Mouse (Mus musculus) bone marrow macrophage, adult 2 months (primary cell): ENCODE data around the gene Mstn. TPM values are rescaled to one million over a fixed set of nuclear protein-coding genes. Genes with fewer than 3 reads are reported as not detected.

Experiments used
- H3K27ac ChIP-seq: 2 replicates; pipeline ENCODE4 v1.5.1; 2012; ENCODE audit warnings: low read depth, low read length; ENCODE audit not compliant: insufficient read depth
- H3K4me1 ChIP-seq: 2 replicates; pipeline ENCODE4 v1.6.1; 2012; ENCODE audit warnings: low read length; ENCODE audit not compliant: control insufficient read depth, insufficient read depth
- H3K4me3 ChIP-seq: 2 replicates; pipeline ENCODE4 v1.5.1; 2012; ENCODE audit warnings: mild to moderate bottlenecking, low read length, moderate library complexity; ENCODE audit not compliant: insufficient read depth
- CTCF ChIP-seq: IDR thresholded peaks from 2 replicates; pipeline ENCODE4 v1.5.1; 2012; ENCODE audit warnings: low read depth, mild to moderate bottlenecking, low read length, moderate library complexity
- POLR2A ChIP-seq: IDR thresholded peaks from 2 replicates; pipeline ENCODE4 v1.6.1; 2012; ENCODE audit warnings: mild to moderate bottlenecking, low read depth, low read length, borderline replicate concordance
- polyA plus RNA-seq: library from polyadenylated mRNA; stranded (reverse); fragments of >200 nt; gene quantifications from 2 replicates; pipeline ENCODE4 v1.2.4, GENCODE M21; 2012; ENCODE audit not compliant: missing spikeins, insufficient read depth, insufficient read length

Mstn gene
- polyA plus RNA-seq: not detected in 2 replicates

DNA sequence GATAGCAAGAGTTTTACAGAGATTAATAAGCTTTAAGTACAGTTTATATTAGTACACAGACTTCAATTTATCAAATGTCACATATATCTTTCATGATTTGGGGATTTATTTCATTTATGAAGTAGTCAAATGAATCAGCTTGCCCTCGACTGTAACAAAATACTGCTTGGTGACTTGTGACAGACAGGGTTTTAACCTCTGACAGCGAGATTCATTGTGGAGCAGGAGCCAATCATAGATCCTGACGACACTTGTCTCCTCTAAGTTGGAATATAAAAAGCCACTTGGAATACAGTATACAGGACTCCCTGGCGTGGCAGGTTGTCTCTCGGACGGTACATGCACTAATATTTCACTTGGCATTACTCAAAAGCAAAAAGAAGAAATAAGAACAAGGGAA is at the start of gene Mstn:
TSS of gene Mstn (plus strand) at position 301 of the 400 bp plus-strand sequence.
- no peak within 1 kb of the TSS for H3K27ac ChIP-seq
- no peak for TF ChIP-seq POLR2A
- no peak for TF ChIP-seq CTCF
- H3K4me3 ChIP-seq: no peak within 1 kb of the TSS
- H3K4me1 ChIP-seq: no peaks in the 10 kb centered on the region

DNA sequence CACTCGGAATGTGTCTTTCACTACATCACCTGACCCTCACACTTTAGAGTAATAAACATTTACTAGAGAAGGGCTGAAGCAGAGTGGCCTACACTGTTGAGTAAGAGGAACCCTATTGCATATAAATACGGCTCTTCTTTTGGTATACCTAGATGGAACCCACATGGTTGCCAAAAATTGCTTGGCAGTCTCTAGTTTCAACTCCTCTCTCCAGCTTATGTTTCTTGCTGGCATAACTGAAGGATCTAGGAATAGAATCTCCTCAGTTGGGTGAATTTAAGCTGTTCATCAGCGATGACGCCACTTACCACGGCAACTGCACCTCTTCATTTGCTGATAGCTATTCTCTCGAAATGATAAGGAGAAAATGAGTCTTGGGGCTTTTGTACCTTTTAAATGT is 46.7 kb upstream of the Mstn start:
- Histone ChIP-seq H3K27ac (no peak overlapping the region), H3K4me1 (no peaks in the 10 kb centered on the region), H3K4me3 (no peak overlapping the region)
- TF ChIP-seq CTCF (no peak), POLR2A (no peak)

DNA sequence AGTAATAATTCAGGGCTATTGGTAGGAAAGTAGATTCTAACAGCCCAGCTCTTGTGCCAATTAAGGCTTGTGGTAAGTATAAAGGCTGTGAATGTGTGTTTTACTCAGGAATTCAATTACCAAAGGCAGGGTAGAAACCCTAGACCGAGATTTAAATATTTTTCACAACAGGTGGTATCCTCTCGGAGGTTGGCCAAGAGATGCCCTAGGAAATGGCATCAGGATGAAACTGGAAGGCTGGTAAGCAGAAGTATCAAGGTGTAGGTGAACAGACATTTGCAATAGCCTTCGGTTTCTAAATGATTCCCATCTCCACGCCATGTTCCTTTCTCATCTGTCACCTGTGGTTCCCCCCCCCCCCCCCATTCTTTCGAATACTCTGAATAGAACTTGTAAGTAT is 45.8 kb upstream of the Mstn start:
- TF ChIP-seq POLR2A (no peak), CTCF (no peak)
- Histone ChIP-seq H3K4me1 (no peaks in the 10 kb centered on the region), H3K4me3 (no peak overlapping the region), H3K27ac (no peak overlapping the region)

DNA sequence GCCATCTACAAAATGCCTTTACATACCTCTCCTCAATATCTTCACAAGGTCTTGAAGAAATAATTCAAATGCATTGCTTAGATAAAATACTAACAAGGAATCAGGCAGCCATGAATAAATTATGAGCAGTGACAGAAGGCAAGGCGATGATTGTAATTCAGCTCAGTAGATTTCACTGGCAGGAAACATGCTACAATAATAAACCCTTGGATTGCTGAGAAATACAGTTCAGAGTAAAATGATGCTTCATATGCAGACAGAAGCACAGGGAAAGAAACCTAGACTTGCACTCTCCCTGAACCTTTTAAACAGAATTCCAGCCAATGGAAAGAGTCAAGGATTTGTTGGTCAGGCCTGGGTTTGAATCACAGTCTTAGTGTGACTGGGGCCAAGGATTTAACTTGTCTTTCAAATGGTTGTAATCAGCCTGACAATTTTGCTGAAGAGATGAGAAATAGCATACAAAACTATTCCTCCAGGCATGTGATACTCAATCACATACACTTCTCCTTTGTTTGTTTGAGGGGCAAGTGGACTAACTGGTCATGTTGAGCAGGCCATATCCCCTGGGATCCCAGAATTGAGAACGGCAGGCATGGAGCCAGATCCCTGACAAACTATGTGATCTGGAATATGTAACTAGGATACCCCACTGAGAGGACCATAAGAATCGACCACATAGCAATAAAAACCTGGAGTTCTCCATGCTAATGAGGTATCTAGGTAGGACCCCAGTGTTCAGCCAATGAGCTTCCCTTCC is 42.5 kb upstream of the Mstn start:
- H3K27ac ChIP-seq: no peak overlapping the region
- no peak for TF ChIP-seq POLR2A
- no peak for TF ChIP-seq CTCF

DNA sequence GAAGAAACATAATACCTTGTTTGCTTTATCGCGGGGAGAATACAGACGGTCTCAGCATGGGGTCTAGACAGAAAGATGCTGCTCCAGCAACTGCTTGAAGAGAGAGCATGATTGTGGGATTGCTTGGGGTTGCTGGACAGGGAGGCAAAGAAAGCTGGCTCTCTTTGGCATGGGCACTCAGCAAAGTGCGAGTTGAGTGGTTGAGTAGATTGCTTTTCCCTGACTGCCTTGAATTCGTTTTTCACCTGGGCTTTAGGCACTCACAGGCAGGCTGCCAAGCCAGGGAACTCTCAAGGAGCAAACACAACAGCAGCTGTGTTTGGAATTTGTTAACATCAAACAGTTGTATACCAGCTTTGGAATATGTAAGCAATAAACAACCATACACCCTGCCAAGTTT is 41.4 kb upstream of the Mstn start, which contains the start of gene 1700019D03Rik:
TSS of gene 1700019D03Rik (minus strand) at position 101 of the 400 bp plus-strand sequence.
- H3K27ac ChIP-seq: no peak within 1 kb of the TSS
- no peak within 1 kb of the TSS for H3K4me3 ChIP-seq
- TF ChIP-seq POLR2A: no peak
- TF ChIP-seq CTCF: no peak
- H3K4me1 ChIP-seq: no peaks in the 10 kb centered on the region

More for the DNA sequence above, 42.5 kb upstream of the Mstn start:
- Histone ChIP-seq H3K4me3 (no peak overlapping the region), H3K4me1 (no peaks in the 10 kb centered on the region)

DNA sequence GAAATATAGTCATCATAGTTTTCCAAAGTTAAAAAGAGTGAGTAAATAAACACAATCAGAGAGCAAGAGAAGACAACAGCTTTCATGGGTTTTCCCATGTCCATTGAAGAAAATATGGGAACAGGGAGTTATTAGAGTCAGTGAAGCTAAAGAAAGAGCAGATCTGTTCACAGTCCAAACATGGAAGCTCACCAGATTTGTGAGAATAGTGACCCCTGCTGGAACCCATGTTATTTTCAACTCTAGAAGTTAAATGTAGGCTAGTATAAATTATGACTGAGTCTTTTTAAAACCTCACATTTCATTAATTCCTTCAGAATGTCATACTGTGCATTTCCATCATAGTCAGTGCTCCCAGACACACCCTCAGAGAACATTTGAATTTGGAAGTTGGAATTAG is 28.9 kb upstream of the Mstn start:
- H3K4me3 ChIP-seq: no peak overlapping the region
- TF ChIP-seq POLR2A (no peak), CTCF (no peak)
- no peaks in the 10 kb centered on the region for H3K4me1 ChIP-seq
- H3K27ac ChIP-seq: no peak overlapping the region

DNA sequence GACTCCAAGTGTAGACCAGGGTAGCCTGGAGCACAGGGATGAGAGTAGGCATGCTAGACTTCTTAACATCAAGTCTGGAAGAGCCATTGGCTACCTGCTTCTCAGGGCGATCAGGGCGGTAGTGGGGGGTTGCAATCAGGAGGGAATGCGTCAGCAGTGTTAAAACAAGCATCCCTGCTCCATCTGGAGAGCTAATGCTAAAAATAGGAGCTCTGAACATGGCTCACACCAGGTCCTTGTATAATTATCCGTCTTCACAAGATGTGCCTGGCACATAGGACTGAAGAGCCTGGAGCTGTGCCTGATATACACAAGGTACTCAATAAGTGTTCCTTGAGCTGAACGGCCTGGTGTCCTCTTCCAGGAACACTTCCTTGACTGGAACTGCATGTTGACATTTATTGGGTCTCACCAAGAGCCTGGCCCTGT is 24.0 kb upstream of the Mstn start:
- no peak for TF ChIP-seq CTCF
- TF ChIP-seq POLR2A: no peak
- no peak overlapping the region for H3K27ac ChIP-seq
- no peaks in the 10 kb centered on the region for H3K4me1 ChIP-seq
- no peak overlapping the region for H3K4me3 ChIP-seq

DNA sequence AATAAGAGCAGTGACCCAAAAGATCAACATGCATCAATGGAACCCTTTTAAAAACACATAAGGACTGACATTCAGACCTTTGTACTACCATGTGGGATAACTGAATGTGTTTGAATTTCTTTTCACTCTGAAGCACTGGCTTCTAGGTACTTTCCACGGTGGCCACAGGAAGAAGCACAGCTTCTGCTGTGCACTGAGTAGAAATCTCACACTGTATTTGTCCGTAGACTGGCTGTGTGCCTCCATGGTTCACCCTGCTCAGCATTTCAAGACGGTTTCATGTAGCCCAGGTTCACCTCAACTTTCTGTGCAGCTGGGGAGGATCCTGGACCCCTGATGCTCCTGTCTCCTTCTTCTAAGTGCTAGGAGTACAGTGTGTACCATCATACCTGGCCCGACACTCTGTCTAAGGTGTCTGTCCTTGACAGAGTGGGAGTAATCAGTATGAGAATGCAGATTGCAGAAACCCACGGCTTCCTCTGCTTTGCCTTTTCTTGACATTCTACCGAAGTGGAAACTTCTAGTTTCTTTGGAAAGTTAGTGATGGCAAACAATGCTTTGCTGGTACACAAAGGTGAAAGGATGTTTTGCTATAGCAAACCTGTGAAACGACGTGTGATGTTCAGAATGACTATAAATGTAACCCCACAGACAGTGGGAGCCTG is 11.5 kb upstream of the Mstn start:
- no peak overlapping the region for H3K4me3 ChIP-seq
- H3K4me1 ChIP-seq: no peaks in the 10 kb centered on the region
- TF ChIP-seq POLR2A: no peak
- no peak for TF ChIP-seq CTCF
- no peak overlapping the region for H3K27ac ChIP-seq

DNA sequence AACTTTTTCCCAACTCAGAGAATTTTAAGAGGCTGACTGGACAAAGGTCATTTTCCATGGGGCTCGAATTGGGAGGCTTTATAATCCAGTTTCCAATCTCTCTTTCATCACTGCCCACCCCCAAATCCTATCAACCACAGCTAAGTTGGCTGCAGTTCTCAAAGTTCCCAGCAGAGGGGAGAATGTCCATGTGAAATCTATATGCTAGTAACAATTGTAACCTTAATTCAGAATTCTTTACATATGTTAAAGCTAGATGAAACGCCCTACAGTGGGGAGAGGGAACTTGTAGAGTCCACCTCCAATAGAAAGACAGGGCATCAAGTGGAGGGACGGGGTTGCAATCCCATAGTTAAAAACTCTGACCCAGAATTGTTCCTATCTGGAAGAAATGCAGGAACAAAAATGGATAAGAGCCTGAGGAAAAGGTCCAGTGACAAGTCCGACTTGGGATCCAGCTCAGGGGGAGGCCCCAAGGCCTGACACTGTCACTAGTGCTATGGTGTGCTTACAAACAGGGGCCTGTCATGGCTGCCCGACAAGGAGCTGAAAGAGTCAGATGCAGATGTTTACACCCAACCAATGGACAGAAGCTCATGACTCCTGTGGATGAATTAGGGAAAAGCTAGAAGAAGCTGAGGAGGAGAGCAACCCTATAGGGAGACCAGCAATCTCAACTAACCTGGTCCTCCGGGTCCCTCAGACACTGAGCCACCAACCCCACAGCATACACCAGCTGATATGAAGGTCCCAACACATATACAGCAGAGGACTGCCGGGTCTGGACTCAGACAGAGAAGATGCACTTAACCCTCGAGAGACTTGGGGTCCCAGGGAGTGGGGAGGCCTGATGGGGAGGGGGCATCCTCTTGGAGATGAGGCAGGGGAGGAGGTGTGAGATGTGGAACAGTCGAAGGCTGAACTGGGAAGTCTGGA is 8.1 kb upstream of the Mstn start:
- H3K4me3 ChIP-seq: no peak overlapping the region
- no peak overlapping the region for H3K27ac ChIP-seq
- no peaks in the 10 kb centered on the region for H3K4me1 ChIP-seq
- TF ChIP-seq CTCF (no peak), POLR2A (no peak)

DNA sequence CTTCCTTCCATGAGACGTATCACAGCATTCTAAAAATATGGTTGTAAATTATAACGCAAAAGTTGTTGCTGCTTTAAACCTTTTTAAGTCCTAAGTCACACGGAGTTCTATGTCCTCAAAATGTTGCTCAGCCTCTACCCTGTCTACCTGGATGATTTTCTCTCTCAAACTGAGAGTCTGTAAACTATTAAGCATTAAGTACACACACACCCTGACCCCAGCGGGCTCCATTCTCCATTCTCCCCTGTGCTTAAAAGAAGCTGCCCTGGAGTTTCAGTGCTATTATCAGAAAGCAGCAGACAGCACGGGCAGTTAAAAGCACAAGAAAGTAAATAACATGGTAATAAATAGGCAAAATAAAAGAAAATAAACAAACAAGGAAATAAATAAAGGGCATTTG is 2.3 kb upstream of the Mstn start:
- no peaks in the 10 kb centered on the region for H3K4me1 ChIP-seq
- TF ChIP-seq POLR2A (no peak), CTCF (no peak)
- H3K27ac ChIP-seq: no peak overlapping the region
- no peak overlapping the region for H3K4me3 ChIP-seq
